In genomic region chr1:72253881-72254491, GRCm38 (mm10) we compare ENCODE assay signal across 9 mouse cellular contexts. TPM values are rescaled to one million over a fixed set of nuclear protein-coding genes. Genes with fewer than 3 reads are reported as not detected.
DNase-seq lines count a peak whose midpoint lies in the region; ATAC-seq and TF ChIP-seq lines count a peak whose summit lies in the region.
"Had no signal": no experiment of that assay in that cellular context is flagged by ENCODE, and none has a peak within 500 bp of the region (broad histone marks: within the 10 kb centered on the region; RNA-seq: fewer than 3 reads in every experiment).

No protein-coding gene starts in this region.

- H3K4me1 ChIP-seq in heart, embryonic 15.5 days (replicated peaks) = peaks cover 15% of the 10 kb centered on the region
- peaks cover 0 to 26% of the 10 kb centered on the region in 2 experiments; a peak in 2 of 4 replicates for H3K4me1 ChIP-seq in CH12.LX (ENCODE audit: control insufficient read depth in 1 of 2, insufficient read depth in 2 of 2)
- peaks cover 9% of the 10 kb centered on the region for H3K4me1 ChIP-seq in hindbrain, postnatal 0 days (ENCODE audit: insufficient read depth, low read length)
- peaks cover 19% of the 10 kb centered on the region for H3K4me1 ChIP-seq in midbrain, embryonic 12.5 days

- peak overlapping the region; percentile 53 for H3K4me3 ChIP-seq in heart, embryonic 15.5 days
- peak overlapping the region in 2 of 3 experiments; percentile 10 to 50 for H3K4me3 ChIP-seq in CH12.LX (replicated peaks in 1 of 3; ENCODE audit: low read depth in 2 of 3, low read length in 2 of 3, poor library complexity in 1 of 3)
- peak overlapping the region; percentile 40 for H3K4me3 ChIP-seq in hindbrain, postnatal 0 days (ENCODE audit: low read length)
- peak overlapping the region; percentile 42 for H3K4me3 ChIP-seq in midbrain, embryonic 12.5 days

- no peak for DNase-seq in heart, postnatal 25 days (ENCODE audit: low spot score)
- peak; percentile 37 for DNase-seq in CH12.LX (ENCODE audit: extremely low read depth)
- DNase-seq in cerebellum, postnatal 14 days = peak; percentile 29
- DNase-seq in hindbrain, postnatal 0 days (ENCODE audit: low spot score) = peak; percentile 23
- DNase-seq in c-Kit-positive CD71-positive TER-119-positive erythroid progenitor cells, embryonic 14.5 days (ENCODE audit: low spot score) = no peak
- no peak for DNase-seq in left cerebral cortex, postnatal 36 days (ENCODE audit: low spot score in 2 of 2)

- in situ Hi-C loops in CH12.LX (cut with MboI; ENCODE audit: low pct_ligation_motif_present, low pct_unique_long_range_greater_than_20kb, low sequenced_read_pairs) = no loop called here

- peak overlapping the region; percentile 68 for H3K9ac ChIP-seq in heart, embryonic 15.5 days
- peak overlapping the region; percentile 56 for H3K9ac ChIP-seq in CH12.LX (ENCODE audit: insufficient read depth, low read depth)
- H3K9ac ChIP-seq in hindbrain, postnatal 0 days (replicated peaks; ENCODE audit: low read length) = no peak overlapping the region; the same call in 1 of the 2 replicates
- H3K9ac ChIP-seq in midbrain, embryonic 12.5 days (replicated peaks) = peak overlapping the region; percentile 60; the same call in 1 of the 2 replicates

- no peak for TF ChIP-seq EP300 in CH12.LX (IDR thresholded peaks at IDR 0.05; ENCODE audit: low read length)

- no peaks in the 10 kb centered on the region for H3K9me3 ChIP-seq in heart, embryonic 15.5 days (replicated peaks)
- no peaks in the 10 kb centered on the region for H3K9me3 ChIP-seq in CH12.LX (replicated peaks; ENCODE audit: low read length)
- H3K9me3 ChIP-seq in hindbrain, postnatal 0 days (ENCODE audit: low read length) = no peaks in the 10 kb centered on the region
- H3K9me3 ChIP-seq in midbrain, embryonic 12.5 days = no peaks in the 10 kb centered on the region

- no peak for TF ChIP-seq CTCF in CH12.LX (conservative IDR thresholded peaks at IDR 0.05 in 1 of 2, IDR thresholded peaks at IDR 0.05 in 1 of 2; ENCODE audit: low read depth in 2 of 2, low read length in 2 of 2)
- TF ChIP-seq CTCF in hindbrain, postnatal 0 days (IDR thresholded peaks at IDR 0.05; ENCODE audit: low read depth) = no peak

- peak overlapping the region; percentile 93 for H3K27ac ChIP-seq in heart, embryonic 15.5 days
- H3K27ac ChIP-seq in CH12.LX (ENCODE audit: insufficient read depth, low read depth) = no peak overlapping the region
- H3K27ac ChIP-seq in hindbrain, postnatal 0 days = peak overlapping the region; percentile 91
- peak overlapping the region; percentile 85 for H3K27ac ChIP-seq in midbrain, embryonic 12.5 days (replicated peaks)

- intact Hi-C loops in heart, postnatal 25 days (cut with DNase I) = no loop called here
- intact Hi-C loops in left cerebral cortex, postnatal 36 days (cut with DNase I) = no loop called here

- no peak for TF ChIP-seq POLR2A in CH12.LX (IDR thresholded peaks at IDR 0.05; ENCODE audit: low read depth, low read length)

- peak overlapping the region; percentile 75 for H3K4me2 ChIP-seq in heart, embryonic 15.5 days
- H3K4me2 ChIP-seq in CH12.LX (ENCODE audit: insufficient read depth, low read depth, poor library complexity, severe bottlenecking) = peak overlapping the region; percentile 94
- peak overlapping the region; percentile 64 for H3K4me2 ChIP-seq in hindbrain, postnatal 0 days (ENCODE audit: low read depth, low read length)
- H3K4me2 ChIP-seq in midbrain, embryonic 12.5 days (replicated peaks) = peak overlapping the region; percentile 57

- no peaks in the 10 kb centered on the region for H3K27me3 ChIP-seq in heart, embryonic 15.5 days
- H3K27me3 ChIP-seq in CH12.LX (replicated peaks) = no peaks in the 10 kb centered on the region
- no peaks in the 10 kb centered on the region for H3K27me3 ChIP-seq in hindbrain, postnatal 0 days (ENCODE audit: insufficient read depth, low read length)
- H3K27me3 ChIP-seq in midbrain, embryonic 12.5 days = peaks cover 16% of the 10 kb centered on the region

- ATAC-seq in heart, embryonic 15.5 days (replicated peaks; ENCODE audit: insufficient number of reproducible peaks, insufficient read depth, low FRiP score, low read depth) = no peak
- ATAC-seq in hindbrain, postnatal 0 days = peak; percentile 19
- no peak for ATAC-seq in midbrain, embryonic 12.5 days (ENCODE audit: low FRiP score, low read depth)

- dilution Hi-C loops in CH12.LX (cut with MboI; ENCODE audit: extremely low pct_ligation_motif_present, extremely low pct_unique_long_range_greater_than_20kb, low sequenced_read_pairs) = no loop called here

- TF ChIP-seq RAD21 in CH12.LX (IDR thresholded peaks at IDR 0.05; ENCODE audit: low read depth, low read length) = no peak

- no peaks in the 10 kb centered on the region for H3K36me3 ChIP-seq in heart, embryonic 15.5 days
- peaks cover 0 to 13% of the 10 kb centered on the region in 2 experiments for H3K36me3 ChIP-seq in CH12.LX (replicated peaks in 1 of 2; ENCODE audit: control insufficient read depth in 1 of 2, insufficient read depth in 1 of 2, low read length in 1 of 2)
- no peaks in the 10 kb centered on the region for H3K36me3 ChIP-seq in hindbrain, postnatal 0 days (ENCODE audit: insufficient read depth, low read length)
- no peaks in the 10 kb centered on the region for H3K36me3 ChIP-seq in midbrain, embryonic 12.5 days

- no peaks in the 10 kb centered on the region for H3K79me2 ChIP-seq in CH12.LX (replicated peaks; ENCODE audit: control insufficient read depth, extremely low read depth, insufficient read depth, poor library complexity, severe bottlenecking)

- WGBS in heart, embryonic 15.5 days = 29% methylated on average over 11 of the region's 11 CpGs
- 29% methylated on average over 11 of the region's 11 CpGs for WGBS in hindbrain, postnatal 0 days
- 31% methylated on average over 11 of the region's 11 CpGs for WGBS in midbrain, embryonic 12.5 days

TF ChIP-seq in CH12.LX, 34 proteins besides CTCF, POLR2A, EP300 and RAD21 (continues in another document):
- TF ChIP-seq RCOR1 (conservative IDR thresholded peaks at IDR 0.05; ENCODE audit: low read depth, low read length) = no peak
- TF ChIP-seq ZKSCAN1 (IDR thresholded peaks at IDR 0.05; ENCODE audit: borderline replicate concordance, low read depth, low read length) = no peak
- no peak; the same call in 1 of the 2 replicates for TF ChIP-seq IRF4 (IDR thresholded peaks at IDR 0.05; ENCODE audit: low read depth, low read length)
- TF ChIP-seq TBP (conservative IDR thresholded peaks at IDR 0.05; ENCODE audit: low read depth, low read length) = no peak
- no peak for TF ChIP-seq TCF12 (IDR thresholded peaks at IDR 0.05; ENCODE audit: low read depth, low read length)
- TF ChIP-seq POLR2AphosphoS2 (IDR thresholded peaks at IDR 0.05; ENCODE audit: low read depth, low read length) = no peak
- no peak for TF ChIP-seq MAX (IDR thresholded peaks at IDR 0.05; ENCODE audit: low read length)
- no peak for TF ChIP-seq MAZ (IDR thresholded peaks at IDR 0.05; ENCODE audit: low read depth, low read length)
- TF ChIP-seq ELF1 (IDR thresholded peaks at IDR 0.05; ENCODE audit: low read depth, low read length) = no peak
- no peak for TF ChIP-seq ZMIZ1 (IDR thresholded peaks at IDR 0.05; ENCODE audit: low read depth, low read length)
- TF ChIP-seq KAT2A (IDR thresholded peaks at IDR 0.05; ENCODE audit: insufficient replicate concordance, low read length) = no peak
- no peak for TF ChIP-seq CHD2 (IDR thresholded peaks at IDR 0.05; ENCODE audit: low read length)
- no peak for TF ChIP-seq JUND (conservative IDR thresholded peaks at IDR 0.05; ENCODE audit: low read depth, low read length)

RNA-seq across cellular contexts. Expression of gene Pecr, which starts 30.1 kb away (rescaled TPM):
- polyA plus RNA-seq in heart, embryonic 15.5 days (2015; fragmentation: Nextera tagmentation; extraction: Ambion mirVana) = 21.7 and 23.3 TPM in 2 replicates
- total RNA-seq in heart, postnatal 25 days (2021) = 10 to 100 TPM; 11.1 to 11.2 TPM
- total RNA-seq in CH12.LX (2012; rRNA removed) = 17.6 and 17.8 TPM in 2 replicates
- 21.3 and 21.4 TPM in 2 replicates for total RNA-seq in CH12.LX (2014; rRNA removed)
- 24.8 and 26.5 TPM in 2 replicates for polyA plus RNA-seq in CH12.LX (2012; ENCODE audit: insufficient read length, low read depth)
- 1.8 and 3.8 TPM in 2 replicates for total RNA-seq in hindbrain, postnatal 0 days (2014; rRNA removed)
- polyA plus RNA-seq in hindbrain, postnatal 0 days (2015; fragmentation: Nextera tagmentation; extraction: Ambion mirVana) = 13.5 and 14.4 TPM in 2 replicates
- polyA plus RNA-seq in midbrain, embryonic 12.5 days (2016; fragmentation: Nextera tagmentation; extraction: Ambion mirVana) = 12.7 and 12.8 TPM in 2 replicates
- total RNA-seq in left cerebral cortex, postnatal 36 days (2021) = 1 to 10 TPM; 3.7 to 5.2 TPM

RNA-seq across cellular contexts. Expression of gene Tmem169, which starts 30.2 kb away (rescaled TPM):
- 0.68 and 3.1 TPM in 2 replicates for polyA plus RNA-seq in heart, embryonic 15.5 days (2015; fragmentation: Nextera tagmentation; extraction: Ambion mirVana)
- total RNA-seq in heart, postnatal 25 days (2021) = not detected
- 0.04 and 0.17 TPM in 2 replicates for total RNA-seq in CH12.LX (2012; rRNA removed)
- total RNA-seq in CH12.LX (2014; rRNA removed) = 0.26 TPM in 1 of 2 replicates, not detected in the other
- polyA plus RNA-seq in CH12.LX (2012; ENCODE audit: insufficient read length, low read depth) = not detected in 2 replicates
- total RNA-seq in hindbrain, postnatal 0 days (2014; rRNA removed) = 25.3 and 37.2 TPM in 2 replicates
- 32.7 and 37.0 TPM in 2 replicates for polyA plus RNA-seq in hindbrain, postnatal 0 days (2015; fragmentation: Nextera tagmentation; extraction: Ambion mirVana)
- 23.2 and 25.4 TPM in 2 replicates for polyA plus RNA-seq in midbrain, embryonic 12.5 days (2016; fragmentation: Nextera tagmentation; extraction: Ambion mirVana)
- 10 to 100 TPM; 19.2 to 21.8 TPM for total RNA-seq in left cerebral cortex, postnatal 36 days (2021)
- total RNA-seq: common myeloid progenitor, adult 5-6 weeks had no signal

RNA-seq across cellular contexts. Expression of gene Mreg, which starts 41.9 kb away (rescaled TPM):
- polyA plus RNA-seq in heart, embryonic 15.5 days (2015; fragmentation: Nextera tagmentation; extraction: Ambion mirVana) = 6.0 and 15.2 TPM in 2 replicates
- total RNA-seq in heart, postnatal 25 days (2021) = 10 to 100 TPM; 25.0 to 30.7 TPM
- total RNA-seq in CH12.LX (2012; rRNA removed) = 46.4 and 50.6 TPM in 2 replicates
- 51.9 and 52.4 TPM in 2 replicates for total RNA-seq in CH12.LX (2014; rRNA removed)
- 64.3 and 69.8 TPM in 2 replicates for polyA plus RNA-seq in CH12.LX (2012; ENCODE audit: insufficient read length, low read depth)
- total RNA-seq in hindbrain, postnatal 0 days (2014; rRNA removed) = 2.1 and 2.7 TPM in 2 replicates
- 3.9 and 4.4 TPM in 2 replicates for polyA plus RNA-seq in hindbrain, postnatal 0 days (2015; fragmentation: Nextera tagmentation; extraction: Ambion mirVana)
- polyA plus RNA-seq in midbrain, embryonic 12.5 days (2016; fragmentation: Nextera tagmentation; extraction: Ambion mirVana) = 3.0 and 3.1 TPM in 2 replicates
- total RNA-seq in left cerebral cortex, postnatal 36 days (2021) = 1 to 10 TPM; 3.9 to 5.4 TPM

RNA-seq across cellular contexts. Expression of gene Xrcc5, which starts 53.2 kb away (rescaled TPM):
- 16.7 and 22.6 TPM in 2 replicates for polyA plus RNA-seq in heart, embryonic 15.5 days (2015; fragmentation: Nextera tagmentation; extraction: Ambion mirVana)
- 10 to 100 TPM; 13.1 to 14.4 TPM for total RNA-seq in heart, postnatal 25 days (2021)
- total RNA-seq in CH12.LX (2012; rRNA removed) = 53.4 and 58.6 TPM in 2 replicates
- total RNA-seq in CH12.LX (2014; rRNA removed) = 83.5 and 93.1 TPM in 2 replicates
- 60.3 and 62.6 TPM in 2 replicates for polyA plus RNA-seq in CH12.LX (2012; ENCODE audit: insufficient read length, low read depth)
- total RNA-seq in hindbrain, postnatal 0 days (2014; rRNA removed) = 7.7 and 9.0 TPM in 2 replicates
- polyA plus RNA-seq in hindbrain, postnatal 0 days (2015; fragmentation: Nextera tagmentation; extraction: Ambion mirVana) = 15.7 and 16.2 TPM in 2 replicates
- polyA plus RNA-seq in midbrain, embryonic 12.5 days (2016; fragmentation: Nextera tagmentation; extraction: Ambion mirVana) = 39.9 and 42.3 TPM in 2 replicates
- 10 to 100 TPM; 15.6 to 16.1 TPM for total RNA-seq in left cerebral cortex, postnatal 36 days (2021)

Comparison
In these comparisons a context has a peak if more than half of its experiments do, and no peak if none do; other contexts are left out.
1. DNase-seq: peak in CH12.LX (single experiment), cerebellum, postnatal 14 days (2 of 2) and hindbrain, postnatal 0 days (single experiment); none in heart, postnatal 25 days (single experiment), c-Kit-positive CD71-positive TER-119-positive erythroid progenitor cells, embryonic 14.5 days (single experiment) and left cerebral cortex, postnatal 36 days (0 of 2).
2. RNA of gene Tmem169, which starts 30.2 kb away (total RNA-seq): 25.3 to 37.2 TPM in hindbrain, postnatal 0 days and 19.2 to 21.8 TPM in left cerebral cortex, postnatal 36 days; 0.04 to 0.26 TPM in CH12.LX and not detected in heart, postnatal 25 days; every median in the first group is over 10 times any median in the second.
3. Peak in every context shown above with its lines, with median percentiles within 50 percentile points of each other: H3K4me2 ChIP-seq and H3K4me3 ChIP-seq.